Mouse (Mus musculus): Measurements from ENCODE around the gene Gm20721. TPM values are rescaled to one million over a fixed set of nuclear protein-coding genes. Genes with fewer than 3 reads are reported as not detected.

Gm20721 gene
- polyA plus RNA-seq, 1 experiment = not detected

GRCm38 (mm10) chr2:174297086-174297571 lies 49.4 kb downstream of the Gm20721 start:
- WGBS = 46% methylated on average over 29 of the region's 29 CpGs
- H3K27ac ChIP-seq (ENCODE audit: insufficient read depth, low read depth, low read length) = no peak overlapping the region
- peaks cover 4% of the 10 kb centered on the region; the same call in 1 of the 2 replicates for H3K4me1 ChIP-seq (ENCODE audit: control insufficient read depth, insufficient read depth, low read length)
- H3K4me3 ChIP-seq (ENCODE audit: insufficient read depth, low read depth, low read length) = no peak overlapping the region
- TF ChIP-seq POLR2A (IDR thresholded peaks at IDR 0.05; ENCODE audit: insufficient read depth, low read depth, low read length) = no peak
- TF ChIP-seq CTCF (IDR thresholded peaks at IDR 0.05; ENCODE audit: insufficient read depth, low read depth, low read length) = 0 out of 2 replicates have a peak, but pooled peaks have one; percentile 24

DNA sequence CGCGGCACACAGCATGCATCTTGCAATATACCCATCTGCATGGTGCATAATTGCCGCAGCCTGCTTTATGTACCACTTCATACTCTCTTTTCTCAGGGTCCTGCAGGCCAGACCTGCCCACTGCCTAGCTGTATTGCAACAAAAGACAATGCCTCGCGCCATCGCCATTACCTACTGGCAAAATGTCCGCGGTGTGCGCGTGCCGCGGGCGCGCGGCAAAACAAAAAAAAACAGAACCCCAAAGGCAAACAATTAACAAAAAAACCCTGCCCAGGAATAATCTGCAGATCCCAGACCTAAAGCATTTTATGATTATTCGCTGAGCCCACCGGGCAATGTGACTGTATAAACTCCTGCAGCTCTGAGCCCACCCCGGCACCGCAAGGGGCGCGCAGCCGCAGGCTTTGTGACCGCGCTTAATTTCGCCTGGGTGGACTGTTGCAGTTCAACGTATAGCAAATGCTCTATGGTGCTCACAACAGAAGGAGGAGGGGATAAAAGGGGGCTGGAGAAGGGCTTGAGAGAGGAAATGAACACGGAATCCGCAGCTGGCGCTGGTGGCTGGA lies 50.5 kb downstream of the Gm20721 start:
- peaks cover 4% of the 10 kb centered on the region; the same call in 1 of the 2 replicates for H3K4me1 ChIP-seq (ENCODE audit: control insufficient read depth, insufficient read depth, low read length)
- H3K4me3 ChIP-seq (ENCODE audit: insufficient read depth, low read depth, low read length) = peak overlapping the region; percentile 41
- TF ChIP-seq POLR2A (IDR thresholded peaks at IDR 0.05; ENCODE audit: insufficient read depth, low read depth, low read length) (no peak), CTCF (IDR thresholded peaks at IDR 0.05; ENCODE audit: insufficient read depth, low read depth, low read length) (no peak)
- WGBS = 50% methylated on average over 29 of the region's 29 CpGs
- H3K27ac ChIP-seq (ENCODE audit: insufficient read depth, low read depth, low read length) = no peak overlapping the region

GRCm38 (mm10) chr2:174295175-174295899 lies 51.2 kb downstream of the Gm20721 start:
- Histone ChIP-seq H3K4me1 (ENCODE audit: control insufficient read depth, insufficient read depth, low read length) (peaks cover 4% of the 10 kb centered on the region; the same call in 1 of the 2 replicates), H3K4me3 (ENCODE audit: insufficient read depth, low read depth, low read length) (peak overlapping the region; percentile 41), H3K27ac (ENCODE audit: insufficient read depth, low read depth, low read length) (no peak overlapping the region)
- TF ChIP-seq CTCF (IDR thresholded peaks at IDR 0.05; ENCODE audit: insufficient read depth, low read depth, low read length) = no peak
- no peak for TF ChIP-seq POLR2A (IDR thresholded peaks at IDR 0.05; ENCODE audit: insufficient read depth, low read depth, low read length)
- 58% methylated on average over 36 of the region's 36 CpGs for WGBS

GRCm38 (mm10) chr2:174294457-174294856 lies 52.1 kb downstream of the Gm20721 start:
- no peak overlapping the region for H3K27ac ChIP-seq (ENCODE audit: insufficient read depth, low read depth, low read length)
- peaks cover under 1% of the 10 kb centered on the region; the same call in 1 of the 2 replicates for H3K4me1 ChIP-seq (ENCODE audit: control insufficient read depth, insufficient read depth, low read length)
- peak overlapping the region; percentile 41 for H3K4me3 ChIP-seq (ENCODE audit: insufficient read depth, low read depth, low read length)
- TF ChIP-seq POLR2A (IDR thresholded peaks at IDR 0.05; ENCODE audit: insufficient read depth, low read depth, low read length) = no peak
- TF ChIP-seq CTCF (IDR thresholded peaks at IDR 0.05; ENCODE audit: insufficient read depth, low read depth, low read length) = no peak
- 47% methylated on average over 8 of the region's 8 CpGs for WGBS

DNA sequence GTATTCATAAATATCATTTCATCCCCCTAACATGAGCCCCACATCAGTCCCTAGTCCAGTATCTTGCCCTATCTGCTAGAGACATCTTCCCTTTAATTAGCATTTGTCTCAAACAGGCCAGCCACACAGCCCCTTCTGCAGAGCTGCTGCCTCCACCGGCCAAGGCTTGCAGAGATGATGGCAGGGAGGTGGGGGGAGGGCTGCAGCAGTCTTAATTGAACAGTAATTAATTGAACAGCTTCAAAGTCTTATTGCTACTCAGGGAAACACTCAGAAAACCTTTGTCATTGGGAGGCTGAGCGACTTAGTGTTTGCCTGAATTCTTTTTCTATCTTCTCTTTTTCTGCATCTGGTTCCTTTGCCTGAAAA lies 54.9 kb downstream of the Gm20721 start:
- no peak overlapping the region for H3K27ac ChIP-seq (ENCODE audit: insufficient read depth, low read depth, low read length)
- H3K4me1 ChIP-seq (ENCODE audit: control insufficient read depth, insufficient read depth, low read length) = no peaks in the 10 kb centered on the region; the same call in 1 of the 2 replicates
- WGBS = 39% methylated on average over 2 of the region's 2 CpGs
- TF ChIP-seq CTCF (IDR thresholded peaks at IDR 0.05; ENCODE audit: insufficient read depth, low read depth, low read length) (no peak), POLR2A (IDR thresholded peaks at IDR 0.05; ENCODE audit: insufficient read depth, low read depth, low read length) (no peak)
- H3K4me3 ChIP-seq (ENCODE audit: insufficient read depth, low read depth, low read length) = no peak overlapping the region

DNA sequence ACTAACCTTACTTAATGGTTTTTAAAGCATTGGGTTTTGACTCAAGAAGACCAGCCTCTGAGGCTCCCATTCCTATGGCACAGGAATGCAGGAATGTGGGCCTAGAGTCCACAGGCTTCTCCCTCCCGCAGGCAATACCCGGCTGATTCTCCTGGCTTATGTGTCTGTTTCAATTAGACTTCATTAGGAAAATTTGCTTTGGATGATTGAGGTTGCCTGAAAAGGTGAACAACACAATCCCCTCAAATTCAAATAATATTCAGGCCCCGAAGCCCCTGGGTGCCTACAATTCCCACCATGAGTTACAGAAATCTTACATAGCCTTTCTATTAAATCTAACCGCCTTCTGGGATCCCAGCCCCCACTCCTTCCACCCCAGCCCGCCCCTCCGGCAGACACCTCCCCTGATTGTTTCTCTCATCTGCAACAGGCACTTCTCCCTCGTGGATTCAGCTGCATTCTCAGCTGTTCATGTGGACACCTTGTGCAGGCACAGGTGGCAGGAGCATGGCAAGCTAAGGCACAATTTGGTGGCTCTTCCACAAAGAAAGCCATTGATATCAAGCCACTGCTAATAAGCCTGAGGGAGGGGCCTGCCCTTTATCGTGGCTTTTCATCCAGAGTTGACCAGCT lies 55.4 kb downstream of the Gm20721 start:
- no peak for TF ChIP-seq CTCF (IDR thresholded peaks at IDR 0.05; ENCODE audit: insufficient read depth, low read depth, low read length)
- no peak for TF ChIP-seq POLR2A (IDR thresholded peaks at IDR 0.05; ENCODE audit: insufficient read depth, low read depth, low read length)
- no peak overlapping the region for H3K27ac ChIP-seq (ENCODE audit: insufficient read depth, low read depth, low read length)
- WGBS = 70% methylated on average over 8 of the region's 8 CpGs
- no peaks in the 10 kb centered on the region; the same call in 1 of the 2 replicates for H3K4me1 ChIP-seq (ENCODE audit: control insufficient read depth, insufficient read depth, low read length)
- H3K4me3 ChIP-seq (ENCODE audit: insufficient read depth, low read depth, low read length) = no peak overlapping the region

DNA sequence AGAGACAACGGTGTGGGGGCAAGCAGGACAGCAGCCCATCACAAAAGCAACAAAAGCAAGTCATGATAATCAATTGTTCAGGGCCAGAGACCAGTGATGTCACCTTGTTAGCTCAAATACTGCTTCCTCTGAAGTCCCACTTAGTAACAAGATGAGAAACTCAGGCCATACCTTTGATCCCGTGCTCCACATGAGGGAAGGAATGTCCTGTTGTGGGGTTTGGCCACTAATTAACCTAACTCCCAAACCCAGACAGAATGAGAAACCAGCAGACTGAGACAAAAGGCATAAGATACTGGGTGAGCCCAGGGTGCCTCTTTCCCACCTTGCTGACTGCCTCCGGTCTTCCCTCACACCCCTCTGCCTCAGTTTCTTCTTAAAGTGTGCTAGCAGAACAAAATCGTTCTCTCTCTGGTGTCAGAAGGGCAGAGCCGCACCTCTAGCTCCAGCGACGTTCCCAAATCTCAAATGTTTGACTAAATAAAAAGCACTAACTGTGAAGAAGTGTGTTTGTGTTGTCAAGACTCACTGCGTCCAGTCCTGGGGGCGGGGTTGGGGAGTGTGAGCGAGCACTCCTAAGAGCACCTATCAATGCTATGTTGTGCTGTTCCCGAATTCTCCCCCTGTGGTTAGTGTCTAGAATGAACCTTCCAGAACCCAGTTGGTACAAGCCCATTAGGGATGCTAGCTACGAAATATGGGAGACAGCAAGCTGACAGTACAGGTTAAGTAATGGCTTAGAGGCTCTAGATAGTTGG lies 57.7 kb downstream of the Gm20721 start:
- 59% methylated on average over 12 of the region's 12 CpGs for WGBS
- peaks cover 6% of the 10 kb centered on the region; the same call in 1 of the 2 replicates for H3K4me1 ChIP-seq (ENCODE audit: control insufficient read depth, insufficient read depth, low read length)
- TF ChIP-seq CTCF (IDR thresholded peaks at IDR 0.05; ENCODE audit: insufficient read depth, low read depth, low read length) (no peak), POLR2A (IDR thresholded peaks at IDR 0.05; ENCODE audit: insufficient read depth, low read depth, low read length) (no peak)
- H3K4me3 ChIP-seq (ENCODE audit: insufficient read depth, low read depth, low read length) = no peak overlapping the region
- H3K27ac ChIP-seq (ENCODE audit: insufficient read depth, low read depth, low read length) = no peak overlapping the region

DNA sequence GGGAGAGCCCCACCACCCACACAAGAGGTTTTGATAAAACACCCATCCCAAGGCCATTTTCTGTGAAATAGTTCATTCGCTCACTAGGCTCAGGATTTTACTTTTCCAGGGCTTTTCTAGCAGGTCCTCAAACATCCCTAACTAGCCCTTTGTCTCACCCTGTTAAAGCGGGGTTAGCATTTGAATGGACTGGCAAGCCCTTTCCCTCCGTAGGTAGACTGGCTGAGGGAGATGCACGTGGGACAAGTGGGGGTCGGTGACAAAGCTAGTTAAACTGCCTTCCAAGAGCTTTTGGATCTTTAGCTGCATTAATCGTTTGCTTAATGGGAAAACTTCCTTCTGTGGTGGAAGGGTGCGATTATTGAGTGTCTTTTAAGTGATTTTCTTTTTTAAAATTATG lies 58.6 kb downstream of the Gm20721 start:
- TF ChIP-seq POLR2A (IDR thresholded peaks at IDR 0.05; ENCODE audit: insufficient read depth, low read depth, low read length) (no peak), CTCF (IDR thresholded peaks at IDR 0.05; ENCODE audit: insufficient read depth, low read depth, low read length) (no peak)
- 44% methylated on average over 7 of the region's 7 CpGs for WGBS
- Histone ChIP-seq H3K4me3 (ENCODE audit: insufficient read depth, low read depth, low read length) (no peak overlapping the region), H3K27ac (ENCODE audit: insufficient read depth, low read depth, low read length) (no peak overlapping the region), H3K4me1 (ENCODE audit: control insufficient read depth, insufficient read depth, low read length) (peaks cover 6% of the 10 kb centered on the region; the same call in 1 of the 2 replicates)
